Comparison of ENCODE assay signal across 17 mouse cellular contexts in the genomic region with DNA sequence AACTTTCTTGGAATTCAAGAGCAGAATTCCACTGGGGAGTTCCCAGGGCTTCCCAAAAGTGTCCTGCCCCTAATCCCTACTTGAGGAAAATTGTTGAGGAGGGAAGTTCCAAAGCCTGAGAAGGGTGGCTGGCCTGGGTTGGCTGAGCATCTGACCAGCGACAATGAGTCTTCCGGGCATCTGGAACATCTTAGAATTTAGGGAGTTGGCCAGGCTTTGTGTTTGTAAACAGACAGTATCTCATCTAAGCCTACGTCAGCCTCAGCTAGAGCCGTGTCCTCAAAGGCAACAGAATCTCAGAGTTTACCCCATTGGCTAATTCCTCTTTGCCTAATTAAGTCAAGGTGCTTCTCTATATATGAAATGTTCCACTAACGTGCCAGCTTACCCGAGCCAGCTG.
"Had no signal": no experiment of that assay in that cellular context is flagged by ENCODE, and none has a peak within 500 bp of the region (broad histone marks: within the 10 kb centered on the region; RNA-seq: fewer than 3 reads in every experiment).

No protein-coding gene starts in this region.

- H3K4me2 ChIP-seq: limb, embryonic 13.5 days; liver, embryonic 12.5 days; liver, embryonic 15.5 days; lung, embryonic 14.5 days; midbrain, embryonic 13.5 days; stomach, embryonic 15.5 days had no signal

- H3K36me3 ChIP-seq: limb, embryonic 10.5 days; limb, embryonic 13.5 days; liver, embryonic 12.5 days; liver, embryonic 15.5 days; midbrain, embryonic 13.5 days; stomach, embryonic 15.5 days had no signal

- H3K27me3 ChIP-seq: limb, embryonic 13.5 days; liver, embryonic 12.5 days; liver, embryonic 15.5 days; stomach, embryonic 15.5 days had no signal

- H3K9me3 ChIP-seq: limb, embryonic 10.5 days; limb, embryonic 13.5 days; liver, embryonic 12.5 days; liver, embryonic 15.5 days; midbrain, embryonic 13.5 days; stomach, embryonic 15.5 days had no signal

- H3K27ac ChIP-seq: kidney, postnatal 0 days; layer of hippocampus, adult 2 months; limb, embryonic 10.5 days; limb, embryonic 13.5 days; liver, embryonic 12.5 days; liver, embryonic 15.5 days; midbrain, embryonic 13.5 days; stomach, embryonic 15.5 days had no signal

- H3K4me3 ChIP-seq: layer of hippocampus, adult 2 months; limb, embryonic 10.5 days; limb, embryonic 13.5 days; liver, embryonic 12.5 days; liver, embryonic 15.5 days; midbrain, embryonic 13.5 days; stomach, embryonic 15.5 days had no signal

- DNase-seq: kidney, adult 2 months; layer of hippocampus, adult 9-11 months; liver; lung, embryonic 14.5 days; right cerebral cortex, postnatal 25 days; spleen, adult 18-20 months; thymus, postnatal 36 days had no signal

- ATAC-seq: intestine, postnatal 0 days; liver, embryonic 12.5 days; midbrain, embryonic 13.5 days; midbrain, embryonic 16.5 days had no signal

- H3K9ac ChIP-seq: limb, embryonic 13.5 days; liver, embryonic 12.5 days; liver, embryonic 15.5 days; lung, embryonic 14.5 days; midbrain, embryonic 13.5 days; stomach, embryonic 15.5 days had no signal

- H3K4me1 ChIP-seq: limb, embryonic 10.5 days; limb, embryonic 13.5 days; liver, embryonic 12.5 days; liver, embryonic 15.5 days; midbrain, embryonic 13.5 days; stomach, embryonic 15.5 days had no signal
